Mouse (Mus musculus) MEL (cell line): ENCODE data around the gene Hamp. TPM values are rescaled to one million over a fixed set of nuclear protein-coding genes. Genes with fewer than 3 reads are reported as not detected.

Experiments
- DNase-seq: peaks from one replicate; pipeline ENCODE4 v3.0.0; 2011; ENCODE audit warnings: low read depth, low spot score
- H3K27ac ChIP-seq: 2 replicates; pipeline ENCODE4 v1.5.1; 2012; ENCODE audit warnings: low read depth, mild to moderate bottlenecking, control low read depth, low read length, moderate library complexity; ENCODE audit not compliant: control insufficient read depth
- H3K27me3 ChIP-seq, 2 experiments: fragments of 150-350 bp in 1 of 2; sonication (generic) in 1 of 2; 2 replicates each; pipeline ENCODE4 v1.6.1; 2012; ENCODE audit warnings: low read length in 2 of 2, mild to moderate bottlenecking in 2 of 2, improper control_type of control experiment in 1 of 2, moderate library complexity in 1 of 2; ENCODE audit not compliant: insufficient read depth in 2 of 2, control insufficient read depth in 1 of 2
- H3K36me3 ChIP-seq, 2 experiments: 2 replicates each; pipeline ENCODE4 v1.6.1; 2012 to 2014; ENCODE audit warnings: low read length in 2 of 2, improper control_type of control experiment in 1 of 2, inconsistent platforms in 1 of 2, mild to moderate bottlenecking in 1 of 2; ENCODE audit not compliant: insufficient read depth in 2 of 2, control insufficient read depth in 1 of 2
- H3K4me1 ChIP-seq, 2 experiments: fragments of 150-350 bp in 1 of 2; sonication (generic) in 1 of 2; 2 replicates each; pipeline ENCODE4 v1.6.1; 2012; ENCODE audit warnings: low read length in 2 of 2, improper control_type of control experiment in 1 of 2, mild to moderate bottlenecking in 1 of 2; ENCODE audit not compliant: insufficient read depth in 2 of 2, control insufficient read depth in 1 of 2
- H3K4me3 ChIP-seq, 2 experiments: fragments of 150-350 bp in 1 of 2; sonication (generic) in 1 of 2; 2 replicates each; pipeline ENCODE4 v1.5.1; 2012; ENCODE audit warnings: low read depth in 2 of 2, low read length in 2 of 2, mild to moderate bottlenecking in 2 of 2, moderate library complexity in 2 of 2, control low read depth in 1 of 2, improper control_type of control experiment in 1 of 2; ENCODE audit not compliant: control insufficient read depth in 1 of 2, insufficient read depth in 1 of 2
- H3K79me2 ChIP-seq: 2 replicates; pipeline ENCODE4 v1.6.1; 2012; ENCODE audit warnings: mild to moderate bottlenecking, low read length, moderate library complexity; ENCODE audit not compliant: control insufficient read depth, poor library complexity, insufficient read depth
- H3K9ac ChIP-seq: 2 replicates; pipeline ENCODE4 v1.6.1; 2012; ENCODE audit warnings: low read depth, mild to moderate bottlenecking, control low read depth, low read length, moderate library complexity; ENCODE audit not compliant: control insufficient read depth, poor library complexity, severe bottlenecking
- H3K9me3 ChIP-seq: fragments of 150-350 bp; sonication (generic); replicated peaks from 2 replicates; pipeline ENCODE4 v1.6.1; 2012; ENCODE audit warnings: mild to moderate bottlenecking, low read length, improper control_type of control experiment, moderate library complexity; ENCODE audit not compliant: insufficient read depth
- BHLHE40 ChIP-seq: IDR thresholded peaks from 2 replicates; pipeline ENCODE4 v1.6.1; 2012; ENCODE audit warnings: low read depth, mild to moderate bottlenecking, inconsistent platforms, low read length, improper control_type of control experiment, borderline replicate concordance
- CHD2 ChIP-seq: IDR thresholded peaks from 2 replicates; pipeline ENCODE4 v1.6.1; 2011; ENCODE audit warnings: low read length, improper control_type of control experiment
- CTCF ChIP-seq, 3 experiments: IDR thresholded peaks in 2 of 3; conservative IDR thresholded peaks in 1 of 3; 2 replicates each; pipeline ENCODE4 v1.5.1; 2011 to 2012; ENCODE audit warnings: low read length in 3 of 3, low read depth in 2 of 3, mild to moderate bottlenecking in 2 of 3, improper control_type of control experiment in 1 of 3, inconsistent platforms in 1 of 3, mixed read lengths in 1 of 3, moderate library complexity in 1 of 3; ENCODE audit not compliant: control insufficient read depth in 1 of 3, insufficient read depth in 1 of 3, poor library complexity in 1 of 3, severe bottlenecking in 1 of 3
- EP300 ChIP-seq, 2 experiments: IDR thresholded peaks; 2 replicates each; pipeline ENCODE4 v1.6.1; 2011; ENCODE audit warnings: improper control_type of control experiment in 2 of 2, low read length in 2 of 2, low read depth in 1 of 2, mild to moderate bottlenecking in 1 of 2
- GATA1 ChIP-seq: IDR thresholded peaks from 2 replicates; pipeline ENCODE4 v1.6.1; 2011; ENCODE audit warnings: low read depth, low read length, improper control_type of control experiment
- HCFC1 ChIP-seq: IDR thresholded peaks from 2 replicates; pipeline ENCODE4 v1.6.1; 2012; ENCODE audit warnings: low read depth, mild to moderate bottlenecking, inconsistent platforms, low read length, improper control_type of control experiment, moderate library complexity
- KAT2A ChIP-seq: conservative IDR thresholded peaks from 2 replicates; pipeline ENCODE4 v1.6.1; 2012; ENCODE audit warnings: low read depth, low read length, improper control_type of control experiment, inconsistent platforms
- MAX ChIP-seq: IDR thresholded peaks from 2 replicates; pipeline ENCODE4 v1.6.1; 2011; ENCODE audit warnings: low read length, improper control_type of control experiment
- MEF2A ChIP-seq: IDR thresholded peaks from 2 replicates; pipeline ENCODE4 v1.6.1; 2014; ENCODE audit warnings: low read depth, mild to moderate bottlenecking, inconsistent platforms, low read length, improper control_type of control experiment; ENCODE audit not compliant: poor library complexity, insufficient replicate concordance, severe bottlenecking; ENCODE audit errors: extremely low read depth
- MXI1 ChIP-seq: IDR thresholded peaks from 2 replicates; pipeline ENCODE4 v1.6.1; 2011; ENCODE audit warnings: mild to moderate bottlenecking, low read depth, low read length, improper control_type of control experiment
- MYB ChIP-seq: IDR thresholded peaks from 2 replicates; pipeline ENCODE4 v1.6.1; 2011; ENCODE audit warnings: mild to moderate bottlenecking, low read depth, low read length, improper control_type of control experiment
- MYC ChIP-seq: IDR thresholded peaks from 2 replicates; pipeline ENCODE4 v1.6.1; 2011; ENCODE audit warnings: low read depth, mild to moderate bottlenecking, low read length, improper control_type of control experiment, moderate library complexity
- NELFE ChIP-seq: IDR thresholded peaks from 2 replicates; pipeline ENCODE4 v1.6.1; 2011; ENCODE audit warnings: low read depth, low read length, improper control_type of control experiment
- NRF1 ChIP-seq: IDR thresholded peaks from 2 replicates; pipeline ENCODE4 v1.6.1; 2014; ENCODE audit warnings: low read depth, mild to moderate bottlenecking, inconsistent platforms, low read length, improper control_type of control experiment, moderate library complexity; ENCODE audit not compliant: poor library complexity, insufficient read depth, severe bottlenecking
- POLR2AphosphoS2 ChIP-seq: IDR thresholded peaks from 2 replicates; pipeline ENCODE4 v1.6.1; 2011; ENCODE audit warnings: low read length, improper control_type of control experiment
- POLR2AphosphoS5 ChIP-seq: IDR thresholded peaks from 2 replicates; pipeline ENCODE4 v1.6.1; 2012; ENCODE audit warnings: low read depth, borderline replicate concordance, mild to moderate bottlenecking, inconsistent platforms, low read length, moderate library complexity, mixed read lengths
- RAD21 ChIP-seq: IDR thresholded peaks from 2 replicates; pipeline ENCODE4 v1.6.1; 2011; ENCODE audit warnings: mild to moderate bottlenecking, low read depth, low read length, improper control_type of control experiment
- RCOR1 ChIP-seq: IDR thresholded peaks from 2 replicates; pipeline ENCODE4 v1.6.1; 2012; ENCODE audit warnings: low read depth, mild to moderate bottlenecking, inconsistent platforms, low read length, improper control_type of control experiment
- TAL1 ChIP-seq: IDR thresholded peaks from 2 replicates; pipeline ENCODE4 v1.6.1; 2012; ENCODE audit warnings: mild to moderate bottlenecking, inconsistent platforms, low read length, moderate library complexity, mixed read lengths
- TBP ChIP-seq: IDR thresholded peaks from 2 replicates; pipeline ENCODE4 v1.8.0; 2011; ENCODE audit warnings: low read depth, low read length, improper control_type of control experiment
- TCF12 ChIP-seq: IDR thresholded peaks from 2 replicates; pipeline ENCODE4 v1.6.1; 2014; ENCODE audit warnings: low read depth, mild to moderate bottlenecking, inconsistent platforms, low read length, improper control_type of control experiment, moderate library complexity
- UBTF ChIP-seq: IDR thresholded peaks from 2 replicates; pipeline ENCODE4 v1.6.1; 2012; ENCODE audit warnings: low read depth, mild to moderate bottlenecking, inconsistent platforms, low read length, improper control_type of control experiment, moderate library complexity, borderline replicate concordance; ENCODE audit not compliant: insufficient read depth
- USF1 ChIP-seq: IDR thresholded peaks from 2 replicates; pipeline ENCODE4 v1.6.1; 2014; ENCODE audit warnings: low read depth, mild to moderate bottlenecking, inconsistent platforms, low read length, improper control_type of control experiment, moderate library complexity
- USF2 ChIP-seq, 2 experiments: IDR thresholded peaks; 2 replicates each; pipeline ENCODE4 v1.6.1; 2011 to 2012; ENCODE audit warnings: improper control_type of control experiment in 2 of 2, low read length in 2 of 2, borderline replicate concordance in 1 of 2, inconsistent platforms in 1 of 2, low read depth in 1 of 2, mild to moderate bottlenecking in 1 of 2; ENCODE audit not compliant: insufficient read depth in 1 of 2
- ZC3H11A ChIP-seq: IDR thresholded peaks from 2 replicates; pipeline ENCODE4 v1.6.1; 2012; ENCODE audit warnings: low read depth, mild to moderate bottlenecking, inconsistent platforms, low read length, improper control_type of control experiment
- ZKSCAN1 ChIP-seq: IDR thresholded peaks from 2 replicates; pipeline ENCODE4 v1.6.1; 2012; ENCODE audit warnings: low read depth, mild to moderate bottlenecking, inconsistent platforms, low read length, improper control_type of control experiment, moderate library complexity
- ZMIZ1 ChIP-seq: IDR thresholded peaks from 2 replicates; pipeline ENCODE4 v1.6.1; 2012; ENCODE audit warnings: low read depth, mild to moderate bottlenecking, inconsistent platforms, low read length, improper control_type of control experiment, moderate library complexity
- ZNF384 ChIP-seq: IDR thresholded peaks from 2 replicates; pipeline ENCODE4 v1.6.1; 2012; ENCODE audit warnings: low read depth, mild to moderate bottlenecking, inconsistent platforms, low read length, improper control_type of control experiment
- polyA plus RNA-seq, 2 experiments: library from polyadenylated mRNA; stranded (reverse) in 1 of 2; unstranded in 1 of 2; fragments of >175 nt in 1 of 2; fragments of >200 nt in 1 of 2; gene quantifications; 2 replicates each; pipeline versions ENCODE4 v1.2.1 to v1.2.4; 2012; ENCODE audit warnings: low replicate concordance in 2 of 2, low read depth in 1 of 2; ENCODE audit not compliant: insufficient read length in 2 of 2, insufficient read depth in 1 of 2, missing spikeins in 1 of 2
- total RNA-seq: library from RNA; depleted of rRNA; stranded (reverse); fragments of 300-350 nt; gene quantifications from 2 replicates; pipeline ENCODE4 v1.2.3, GENCODE M21; 2012

Gene Hamp
- total and polyA plus RNA-seq, 3 experiments, result not detected

DNA sequence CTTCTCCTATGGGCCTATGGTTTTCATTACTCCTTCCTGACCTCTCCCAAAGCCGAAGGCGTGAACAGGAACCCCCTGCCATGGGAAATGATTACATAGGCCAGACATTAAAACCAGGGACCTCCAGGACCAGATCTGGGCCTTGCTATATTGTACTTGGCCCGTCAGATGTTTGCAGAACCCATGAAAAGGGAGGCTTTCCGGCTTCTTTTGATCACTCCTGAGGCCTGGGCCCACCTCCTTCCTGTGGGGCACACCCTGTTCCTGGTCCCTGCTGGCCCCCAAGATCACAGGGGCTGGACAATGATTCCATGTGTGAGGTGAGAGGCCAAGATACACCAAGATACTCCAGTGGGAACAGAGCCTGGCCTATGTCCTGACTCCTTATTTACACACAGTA, 25.3 kb upstream of the Hamp start:
- DNase-seq, result no peak
- Histone ChIP-seq H3K9me3 (no peaks in the 10 kb centered on the region), H3K79me2 (no peaks in the 10 kb centered on the region), H3K36me3 (no peaks in the 10 kb centered on the region), H3K4me3 (no peak overlapping the region), H3K9ac (no peak overlapping the region), H3K27ac (no peak overlapping the region), H3K27me3 (peaks cover 0 to 3% of the 10 kb centered on the region in 2 experiments; a peak in 2 of 4 replicates), H3K4me1 (no peaks in the 10 kb centered on the region)
- TF ChIP-seq TBP (no peak), TAL1 (no peak), POLR2AphosphoS5 (no peak), MEF2A (no peak), CHD2 (no peak), HCFC1 (no peak), USF2 (IDR thresholded peaks at IDR 0.05; ENCODE audit: borderline replicate concordance in 1 of 2, insufficient read depth in 1 of 2, low read depth in 1 of 2, low read length in 2 of 2) (no peak), ZKSCAN1 (no peak), BHLHE40 (no peak), KAT2A (no peak), ZC3H11A (no peak), POLR2AphosphoS2 (no peak), ZMIZ1 (no peak), ZNF384 (no peak), NELFE (no peak), MYB (no peak), GATA1 (no peak), EP300 (IDR thresholded peaks at IDR 0.05; ENCODE audit: low read depth in 1 of 2, low read length in 2 of 2) (no peak), CTCF (IDR thresholded peaks at IDR 0.05 in 2 of 3, conservative IDR thresholded peaks at IDR 0.05 in 1 of 3; ENCODE audit: control insufficient read depth in 1 of 3, insufficient read depth in 1 of 3, low read depth in 2 of 3, low read length in 3 of 3, poor library complexity in 1 of 3, severe bottlenecking in 1 of 3) (no peak), UBTF (no peak)

- Histone ChIP-seq H3K4me1 (no peaks in the 10 kb centered on the region), H3K79me2 (no peaks in the 10 kb centered on the region), H3K4me3 (no peak overlapping the region), H3K9me3 (no peaks in the 10 kb centered on the region), H3K36me3 (no peaks in the 10 kb centered on the region), H3K27me3 (peaks cover 0 to 3% of the 10 kb centered on the region in 2 experiments; a peak in 3 of 4 replicates), H3K27ac (no peak overlapping the region), H3K9ac (no peak overlapping the region)
- TF ChIP-seq TAL1 (no peak), HCFC1 (no peak), NRF1 (no peak), ZC3H11A (no peak), MAX (no peak), RAD21 (no peak), RCOR1 (no peak), ZNF384 (no peak), NELFE (no peak), EP300 (IDR thresholded peaks at IDR 0.05; ENCODE audit: low read depth in 1 of 2, low read length in 2 of 2) (no peak), MYC (no peak), ZKSCAN1 (no peak), CTCF (IDR thresholded peaks at IDR 0.05 in 2 of 3, conservative IDR thresholded peaks at IDR 0.05 in 1 of 3; ENCODE audit: control insufficient read depth in 1 of 3, insufficient read depth in 1 of 3, low read depth in 2 of 3, low read length in 3 of 3, poor library complexity in 1 of 3, severe bottlenecking in 1 of 3) (no peak), MXI1 (no peak), TCF12 (no peak), TBP (no peak), USF1 (no peak)
- DNase-seq, result no peak
Observed at GRCm38 (mm10) chr7:30968611-30969010, 24.8 kb upstream of the Hamp start.
